Mouse (Mus musculus) left cerebral cortex, adult 8-10 months (tissue): ENCODE measurements at regions not wholly inside any gene's neighbourhood (a gene's known extent, or its start where the extent isn't known, plus 50 kb on each side); places are given as distances from the start of the nearest gene placed in this dataset.

Experiments
- DNase-seq, 2 experiments: peaks; one replicate each; pipeline ENCODE4 v3.0.0; 2022; ENCODE audit warnings: low spot score in 2 of 2

GRCm38 (mm10) chrX:47229506-47229905, 663.3 kb downstream of the Smarca1 start:
- DNase-seq: no peak

- no peak for DNase-seq
Observed at GRCm38 (mm10) chrX:47182902-47183301, 709.9 kb downstream of the Smarca1 start.

GRCm38 (mm10) chrX:47157742-47158141, 735.0 kb downstream of the Smarca1 start:
- peak in 1 of 2 experiments; percentile 6 for DNase-seq

DNA sequence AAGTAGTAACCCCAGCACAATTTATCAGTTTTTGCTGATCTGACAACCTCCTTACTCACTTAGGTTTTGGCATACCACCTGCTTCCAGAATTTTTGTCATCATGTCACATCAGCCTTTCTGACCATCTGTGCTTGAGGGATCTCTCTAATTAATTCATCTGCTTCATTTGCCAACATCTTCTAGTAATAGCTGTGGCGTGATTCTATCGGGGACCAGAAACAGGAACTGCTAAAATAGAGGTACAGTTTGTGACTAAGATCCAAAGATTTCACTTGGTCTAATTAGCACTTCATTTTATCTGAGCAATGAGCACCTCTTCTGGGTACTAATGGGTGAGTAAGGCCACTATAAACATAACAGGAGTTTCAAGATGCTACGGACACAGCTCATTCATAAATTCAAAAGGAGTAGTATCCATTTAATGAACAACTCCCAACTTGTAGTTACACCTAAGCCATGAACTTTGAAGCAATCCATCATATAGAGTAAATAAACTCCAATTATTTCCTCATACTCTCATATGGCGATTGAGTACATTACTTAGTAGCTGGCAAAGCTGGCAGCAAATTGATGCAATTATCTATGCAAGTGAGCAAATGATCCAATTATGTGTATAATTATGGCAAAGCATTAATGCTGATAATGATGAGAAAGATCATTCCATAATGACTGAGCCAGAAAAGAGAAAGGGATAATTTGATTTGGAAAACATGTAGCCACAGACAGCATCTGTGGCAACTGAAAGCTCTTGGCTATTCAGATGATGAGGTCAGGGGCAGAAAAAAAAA, 768.4 kb downstream of the Smarca1 start:
- no peak for DNase-seq
